Mouse (Mus musculus) ES-Bruce4 (cell line): Measurements from ENCODE around the gene Tcp11l1. TPM values are rescaled to one million over a fixed set of nuclear protein-coding genes. Genes with fewer than 3 reads are reported as not detected.

Experiments
- H3K27ac ChIP-seq: 2 replicates; pipeline ENCODE4 v1.5.1; 2012; ENCODE audit warnings: low read length, inconsistent platforms; ENCODE audit not compliant: insufficient read depth
- H3K27me3 ChIP-seq: 2 replicates; pipeline ENCODE4 v1.6.1; 2012; ENCODE audit warnings: mild to moderate bottlenecking, low read length, inconsistent platforms; ENCODE audit not compliant: control insufficient read depth, poor library complexity, insufficient read depth, severe bottlenecking
- H3K36me3 ChIP-seq: 2 replicates; pipeline ENCODE4 v1.6.1; 2012; ENCODE audit warnings: inconsistent platforms, mild to moderate bottlenecking, low read length, moderate library complexity; ENCODE audit not compliant: control insufficient read depth, poor library complexity, insufficient read depth, severe bottlenecking
- H3K4me1 ChIP-seq: one replicate; pipeline ENCODE4 v1.8.1; 2011; ENCODE audit warnings: low read length; ENCODE audit not compliant: control insufficient read depth, insufficient read depth
- H3K4me3 ChIP-seq: 2 replicates; pipeline ENCODE4 v1.5.1; 2011; ENCODE audit warnings: low read depth, mild to moderate bottlenecking, low read length
- H3K9ac ChIP-seq: 2 replicates; pipeline ENCODE4 v1.6.1; 2012; ENCODE audit warnings: low read depth, mild to moderate bottlenecking, inconsistent platforms; ENCODE audit not compliant: poor library complexity, severe bottlenecking
- H3K9me3 ChIP-seq: replicated peaks from 2 replicates; pipeline ENCODE4 v1.6.1; 2012; ENCODE audit warnings: mild to moderate bottlenecking, low read length, inconsistent platforms; ENCODE audit not compliant: control insufficient read depth, poor library complexity, insufficient read depth, severe bottlenecking
- CTCF ChIP-seq: IDR thresholded peaks from one replicate; pipeline ENCODE4 v1.8.1; 2011; ENCODE audit warnings: low read depth, low read length
- EP300 ChIP-seq: IDR thresholded peaks from 2 replicates; pipeline ENCODE4 v1.6.1; 2011; ENCODE audit warnings: low read depth, low read length; ENCODE audit not compliant: insufficient read depth
- POLR2A ChIP-seq: IDR thresholded peaks from one replicate; pipeline ENCODE4 v1.8.1; 2011; ENCODE audit warnings: low read length; ENCODE audit not compliant: insufficient read depth
- polyA plus RNA-seq: library from polyadenylated mRNA; stranded (reverse); fragments of >200 nt; gene quantifications from 2 replicates; pipeline ENCODE4 v1.2.4, GENCODE M21; 2011; ENCODE audit warnings: low read depth; ENCODE audit not compliant: missing spikeins, insufficient read depth, insufficient read length

Tcp11l1 gene
- polyA plus RNA-seq, 1 experiment: 8.6 TPM

GRCm38 (mm10) chr2:104669122-104669804 is 42.7 kb downstream of the Tcp11l1 start:
- Histone ChIP-seq H3K9me3 (no peaks in the 10 kb centered on the region), H3K27ac (no peak overlapping the region), H3K27me3 (no peaks in the 10 kb centered on the region), H3K4me1 (peaks cover 2% of the 10 kb centered on the region), H3K4me3 (no peak overlapping the region), H3K9ac (no peak overlapping the region), H3K36me3 (peaks cover 10% of the 10 kb centered on the region; the same call in 1 of the 2 replicates)
- TF ChIP-seq POLR2A (no peak), CTCF (peak; percentile 11)

- Histone ChIP-seq H3K9ac (no peak overlapping the region), H3K36me3 (peaks cover 23% of the 10 kb centered on the region), H3K4me1 (peaks cover 2% of the 10 kb centered on the region), H3K4me3 (no peak overlapping the region), H3K27ac (no peak overlapping the region), H3K27me3 (no peaks in the 10 kb centered on the region), H3K9me3 (no peaks in the 10 kb centered on the region)
- TF ChIP-seq CTCF (no peak), POLR2A (no peak), EP300 (no peak)
Measured at GRCm38 (mm10) chr2:104663372-104664100, 48.4 kb downstream of the Tcp11l1 start.

GRCm38 (mm10) chr2:104658659-104659058 is 53.3 kb downstream of the Tcp11l1 start:
- no peaks in the 10 kb centered on the region for H3K27me3 ChIP-seq
- H3K4me3 ChIP-seq: no peak overlapping the region
- H3K36me3 ChIP-seq: peaks cover 19% of the 10 kb centered on the region
- TF ChIP-seq EP300 (no peak), CTCF (no peak), POLR2A (no peak)
- no peaks in the 10 kb centered on the region for H3K9me3 ChIP-seq
- no peak overlapping the region for H3K27ac ChIP-seq
- no peak overlapping the region for H3K9ac ChIP-seq
- no peaks in the 10 kb centered on the region for H3K4me1 ChIP-seq

- peaks cover 6% of the 10 kb centered on the region; the same call in 1 of the 2 replicates for H3K36me3 ChIP-seq
- H3K27ac ChIP-seq: no peak overlapping the region
- H3K9me3 ChIP-seq: no peaks in the 10 kb centered on the region
- no peaks in the 10 kb centered on the region for H3K4me1 ChIP-seq
- no peaks in the 10 kb centered on the region for H3K27me3 ChIP-seq
- no peak for TF ChIP-seq EP300
- TF ChIP-seq POLR2A: no peak
- no peak for TF ChIP-seq CTCF
- H3K9ac ChIP-seq: no peak overlapping the region
- H3K4me3 ChIP-seq: no peak overlapping the region
Measured at GRCm38 (mm10) chr2:104615985-104616711, 95.8 kb downstream of the Tcp11l1 start.

- Histone ChIP-seq H3K36me3 (peaks cover 6% of the 10 kb centered on the region), H3K4me3 (no peak overlapping the region), H3K27ac (no peak overlapping the region), H3K4me1 (no peaks in the 10 kb centered on the region), H3K9ac (no peak overlapping the region), H3K27me3 (no peaks in the 10 kb centered on the region), H3K9me3 (no peaks in the 10 kb centered on the region)
- TF ChIP-seq EP300 (no peak), POLR2A (no peak), CTCF (no peak)
Measured at GRCm38 (mm10) chr2:104614786-104615185, 97.2 kb downstream of the Tcp11l1 start.

Other genes with a start within 250 kb of the Tcp11l1 start
- 20.5 and 22.6 TPM in 2 replicates for gene Hipk3, start 217.7 kb downstream of the Tcp11l1 start, polyA plus RNA-seq
- 78.4 and 85.7 TPM in 2 replicates for gene Cstf3, start 121.6 kb downstream of the Tcp11l1 start, polyA plus RNA-seq
- gene Pin1rt1, start 4.2 kb upstream of the Tcp11l1 start, polyA plus RNA-seq: not detected in 2 replicates
- 7.9 and 8.0 TPM in 2 replicates for gene Depdc7, start 30.7 kb upstream of the Tcp11l1 start, polyA plus RNA-seq
- 47.6 and 49.5 TPM in 2 replicates for gene Qser1, start 104.6 kb upstream of the Tcp11l1 start, polyA plus RNA-seq
- gene Prrg4, start 137.7 kb upstream of the Tcp11l1 start, polyA plus RNA-seq: 62.0 and 64.3 TPM in 2 replicates
- 5.9 and 10.5 TPM in 2 replicates for gene Ccdc73, start 155.6 kb upstream of the Tcp11l1 start, polyA plus RNA-seq